Mouse (Mus musculus): ENCODE results near the gene Slc24a3.

GRCm38 (mm10) chr2:145527151-145527550, 359.6 kb downstream of the Slc24a3 start:
- TF ChIP-seq CTCF (IDR thresholded peaks at IDR 0.05; ENCODE audit: extremely low read depth, insufficient read depth, low read length) (no peak), POLR2A (IDR thresholded peaks at IDR 0.05; ENCODE audit: extremely low read depth, insufficient read depth, low read length) (no peak)
